Mouse (Mus musculus) CH12.LX (cell line): ENCODE results near the gene Cobll1.

Source experiments
- CTCF ChIP-seq, 2 experiments: IDR thresholded peaks in 1 of 2; conservative IDR thresholded peaks in 1 of 2; 2 replicates each; pipeline ENCODE4 v1.5.1; 2011 to 2012; ENCODE audit warnings: low read depth in 2 of 2, low read length in 2 of 2, improper control_type of control experiment in 1 of 2, inconsistent platforms in 1 of 2, mild to moderate bottlenecking in 1 of 2, moderate library complexity in 1 of 2
- ETS1 ChIP-seq: conservative IDR thresholded peaks from 2 replicates; pipeline ENCODE4 v1.6.1; 2012; ENCODE audit warnings: low read depth, mild to moderate bottlenecking, inconsistent platforms, low read length, improper control_type of control experiment, moderate library complexity
- MAZ ChIP-seq: IDR thresholded peaks from 2 replicates; pipeline ENCODE4 v1.6.1; 2012; ENCODE audit warnings: low read depth, mild to moderate bottlenecking, inconsistent platforms, low read length, improper control_type of control experiment, moderate library complexity
- POLR2A ChIP-seq: IDR thresholded peaks from 2 replicates; pipeline ENCODE4 v1.6.1; 2011; ENCODE audit warnings: low read depth, mild to moderate bottlenecking, improper control_type of control experiment, low read length
- RAD21 ChIP-seq: IDR thresholded peaks from 2 replicates; pipeline ENCODE4 v1.6.1; 2011; ENCODE audit warnings: low read depth, mild to moderate bottlenecking, low read length, improper control_type of control experiment, moderate library complexity

DNA sequence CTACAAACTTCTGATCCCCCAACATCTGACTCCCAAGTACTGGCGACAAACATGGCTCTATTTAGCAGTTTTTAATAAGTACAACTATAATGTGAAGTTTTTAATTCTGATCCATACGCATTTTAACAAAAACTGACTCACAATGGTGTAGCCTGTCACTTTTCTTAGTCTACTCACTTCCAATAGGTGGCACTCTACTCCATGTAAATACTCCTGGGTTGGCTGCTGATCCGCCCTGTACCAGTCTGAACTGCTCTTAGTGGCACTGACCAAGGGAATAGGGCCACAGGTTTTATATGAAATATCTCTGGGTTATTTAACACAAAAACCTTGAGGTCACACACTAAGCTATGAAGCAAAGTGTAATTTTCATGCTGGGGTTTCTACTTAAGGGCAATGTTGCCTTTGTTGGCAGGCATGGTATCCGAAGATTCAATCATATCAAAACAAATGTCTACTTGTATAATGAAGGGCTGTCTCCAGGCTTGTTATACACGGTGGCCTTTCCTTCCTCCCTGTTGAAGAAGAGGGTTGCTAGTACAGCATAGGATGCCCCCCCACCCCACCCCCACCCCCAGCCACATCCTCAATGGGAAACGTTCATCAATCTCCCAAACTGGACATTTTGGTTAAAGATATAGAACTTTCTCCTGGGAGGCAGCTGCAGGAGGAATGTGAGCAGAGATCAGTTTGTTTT is 93.6 kb downstream of the Cobll1 start:
- TF ChIP-seq MAZ (no peak), ETS1 (no peak), CTCF (conservative IDR thresholded peaks at IDR 0.05 in 1 of 2, IDR thresholded peaks at IDR 0.05 in 1 of 2; ENCODE audit: low read depth in 2 of 2, low read length in 2 of 2) (peak; percentile 53 to 89; a peak in 3 of 4 replicates), RAD21 (peak; percentile 98), POLR2A (no peak)
